ENCODE assay signal across 36 mouse cellular contexts in the genomic region with DNA sequence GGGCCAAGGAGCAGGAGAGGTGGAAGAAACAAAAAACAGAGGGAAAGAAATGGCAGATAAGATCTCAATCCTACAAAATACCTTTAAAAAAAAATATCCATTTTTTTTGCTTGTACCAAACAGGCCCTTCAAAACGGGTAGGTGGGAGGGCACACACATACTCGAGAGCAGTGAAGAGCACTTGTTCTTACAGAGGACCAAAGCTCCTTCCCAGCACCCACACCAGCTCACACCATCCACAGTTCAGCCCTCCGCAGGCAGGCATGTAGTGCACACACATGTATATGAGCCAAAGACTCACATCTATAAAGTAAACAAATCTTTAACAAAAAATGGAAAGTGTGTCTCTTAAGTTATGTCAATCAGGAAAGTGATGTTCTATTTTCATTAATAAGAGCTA.
"Had no signal": no experiment of that assay in that cellular context is flagged by ENCODE, and none has a peak within 500 bp of the region (broad histone marks: within the 10 kb centered on the region; RNA-seq: fewer than 3 reads in every experiment).

No protein-coding gene starts in this region.

- H3K36me3 ChIP-seq: hindbrain, embryonic 15.5 days; intestine, embryonic 15.5 days had no signal

- H3K9ac ChIP-seq: heart, embryonic 12.5 days; heart, embryonic 13.5 days; heart, embryonic 15.5 days; hindbrain, embryonic 12.5 days; hindbrain, embryonic 13.5 days; hindbrain, embryonic 14.5 days; hindbrain, embryonic 15.5 days; intestine, embryonic 15.5 days; kidney, embryonic 15.5 days had no signal

- H3K9me3 ChIP-seq: heart, embryonic 10.5 days; heart, embryonic 12.5 days; heart, embryonic 13.5 days; heart, embryonic 15.5 days; hindbrain, embryonic 10.5 days; hindbrain, embryonic 12.5 days; hindbrain, embryonic 13.5 days; hindbrain, embryonic 15.5 days; intestine, embryonic 15.5 days; kidney, embryonic 15.5 days had no signal

- H3K27me3 ChIP-seq: heart, embryonic 12.5 days; heart, embryonic 13.5 days; heart, embryonic 15.5 days; hindbrain, embryonic 12.5 days; hindbrain, embryonic 13.5 days; hindbrain, embryonic 15.5 days; intestine, embryonic 15.5 days; kidney, embryonic 15.5 days had no signal

- ATAC-seq: hindbrain, embryonic 16.5 days; hindbrain, postnatal 0 days; inflammation-experienced regulatory T-cells, adult 6 months; intestine, embryonic 15.5 days; intestine, embryonic 16.5 days; intestine, postnatal 0 days had no signal

- H3K4me2 ChIP-seq: heart, embryonic 11.5 days; heart, embryonic 12.5 days; heart, embryonic 13.5 days; heart, embryonic 15.5 days; hindbrain, embryonic 12.5 days; hindbrain, embryonic 13.5 days; hindbrain, embryonic 14.5 days; hindbrain, embryonic 15.5 days; intestine, embryonic 15.5 days; kidney, embryonic 15.5 days had no signal

- H3K4me1 ChIP-seq: hindbrain, embryonic 10.5 days; hindbrain, embryonic 12.5 days; hindbrain, embryonic 13.5 days; hindbrain, embryonic 15.5 days; intestine, embryonic 15.5 days; kidney, embryonic 15.5 days had no signal

- DNase-seq: heart, adult 2 months; heart, postnatal 10 days; heart, postnatal 14 days; heart, postnatal 36 days; heart, postnatal 4 days; kidney, adult 11 months; kidney, adult 18-20 months; kidney, adult 2 months; kidney, adult 8-10 months; kidney, adult 9 months; kidney, postnatal 10 days; kidney, postnatal 14 days; kidney, postnatal 25 days; kidney, postnatal 36 days; kidney, postnatal 4 days; layer of hippocampus, adult 9-11 months; layer of hippocampus, postnatal 36 days had no signal

- H3K27ac ChIP-seq: heart, adult 2 months; heart, embryonic 10.5 days; heart, embryonic 13.5 days; heart, embryonic 15.5 days; hindbrain, embryonic 10.5 days; hindbrain, embryonic 12.5 days; hindbrain, embryonic 13.5 days; hindbrain, embryonic 14.5 days; hindbrain, embryonic 15.5 days; hindbrain, postnatal 0 days; intestine, embryonic 15.5 days; kidney, embryonic 15.5 days; kidney, postnatal 0 days; layer of hippocampus, adult 2 months had no signal

- H3K4me3 ChIP-seq: heart, adult 2 months; heart, embryonic 10.5 days; heart, embryonic 12.5 days; heart, embryonic 13.5 days; heart, embryonic 15.5 days; hindbrain, embryonic 10.5 days; hindbrain, embryonic 12.5 days; hindbrain, embryonic 13.5 days; hindbrain, embryonic 15.5 days; intestine, embryonic 15.5 days; kidney, embryonic 15.5 days; layer of hippocampus, adult 2 months had no signal
